Mouse (Mus musculus) embryonic fibroblast, embryonic 13.5 days (primary cell): ENCODE results near the gene Slc24a3.

Source experiments
- CTCF ChIP-seq: IDR thresholded peaks from 2 replicates; pipeline ENCODE4 v1.5.1; 2011; ENCODE audit warnings: mild to moderate bottlenecking, control low read depth, low read length, moderate library complexity, borderline replicate concordance; ENCODE audit not compliant: insufficient read depth
- POLR2A ChIP-seq: IDR thresholded peaks from 2 replicates; pipeline ENCODE4 v1.6.1; 2011; ENCODE audit warnings: low read depth, mild to moderate bottlenecking, control low read depth, low read length, moderate library complexity

- TF ChIP-seq CTCF = no peak
- TF ChIP-seq POLR2A = no peak
Measured at GRCm38 (mm10) chr2:145165854-145166253, 1.7 kb upstream of the Slc24a3 start.
